Mouse (Mus musculus): ENCODE measurements around the gene Usp6nl.

GRCm38 (mm10) chr2:6401039-6401438 lies 78.6 kb downstream of the Usp6nl start:
- TF ChIP-seq CTCF (IDR thresholded peaks at IDR 0.05; ENCODE audit: borderline replicate concordance, extremely low read depth, insufficient read depth, insufficient read length), result no peak
- no peak for TF ChIP-seq POLR2A (IDR thresholded peaks at IDR 0.05; ENCODE audit: borderline replicate concordance, extremely low read depth, insufficient read depth, insufficient read length, poor library complexity, severe bottlenecking)
